Mouse (Mus musculus) frontal cortex, postnatal 14 days (tissue): ENCODE measurements around the gene Fam24b.

Source experiments
- DNase-seq, 2 experiments: peaks; one replicate each; pipeline ENCODE4 v3.0.0; 2022; ENCODE audit warnings: low spot score in 2 of 2

The Fam24b gene

GRCm38 (mm10) chr7:131329416-131329815, at the start of gene Fam24b:
Gene Fam24b (minus strand): TSS chr7:131329516.
- DNase-seq = no peak

DNA sequence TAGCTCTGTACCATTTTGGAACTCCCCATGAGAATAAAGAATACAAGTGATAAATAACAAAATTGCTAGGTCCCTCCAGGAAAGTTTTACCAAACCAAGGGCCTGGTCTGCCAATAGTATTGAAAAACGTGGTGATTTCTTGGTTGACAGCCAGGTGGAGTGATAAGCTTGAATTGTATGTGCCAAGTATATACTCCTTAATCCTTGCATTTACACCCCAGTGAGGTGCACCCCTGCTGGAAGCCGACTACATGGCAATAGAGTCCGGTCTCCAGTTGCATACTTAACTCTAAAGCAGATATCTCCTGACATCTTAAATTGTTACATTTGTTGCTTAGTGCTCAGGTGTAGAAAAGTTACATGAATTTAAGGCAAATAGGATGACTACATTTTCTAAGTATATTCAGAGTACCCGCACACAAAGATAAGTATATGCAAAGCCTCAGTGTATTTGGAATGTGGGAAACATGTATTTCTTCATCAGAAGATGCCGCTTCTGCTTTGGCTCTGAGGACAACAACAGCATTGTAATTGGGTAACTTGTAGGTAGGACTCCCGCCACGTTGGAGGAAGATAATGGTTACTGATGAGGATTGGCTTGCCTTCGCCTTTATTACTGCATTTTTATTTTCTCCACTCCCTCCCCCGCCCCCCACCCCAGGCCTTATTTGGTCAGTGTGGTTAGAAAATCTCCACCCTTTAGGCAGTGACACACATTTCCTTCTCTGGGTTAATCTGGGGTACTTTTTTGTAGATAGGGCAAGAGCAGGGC, 42.8 kb upstream of the Fam24b start:
- no peak for DNase-seq

DNA sequence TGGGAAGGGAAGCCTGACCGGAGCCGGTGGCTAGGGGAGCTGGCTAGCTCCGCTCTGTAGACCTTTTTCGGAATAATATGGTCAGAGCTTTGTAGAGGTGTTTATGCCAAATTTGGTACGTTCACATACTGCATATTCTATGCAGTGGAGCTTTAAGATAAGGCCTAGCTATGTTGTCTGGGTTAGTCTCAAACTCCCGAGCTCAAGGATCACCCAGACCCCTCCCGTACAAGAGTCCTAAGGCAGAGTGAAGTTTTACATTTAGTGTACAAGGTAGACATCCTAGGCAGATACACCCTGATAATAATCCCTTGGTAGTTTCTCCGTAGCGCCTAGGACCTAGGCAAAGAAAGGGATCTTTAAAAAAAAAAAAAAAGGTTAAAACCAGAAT, 42.1 kb upstream of the Fam24b start:
- no peak for DNase-seq

GRCm38 (mm10) chr7:131370648-131371469, 41.5 kb upstream of the Fam24b start, which contains the start of gene Pstk:
Gene Pstk (plus strand): TSS chr7:131371141.
- DNase-seq = peak; percentile 74 to 83

DNA sequence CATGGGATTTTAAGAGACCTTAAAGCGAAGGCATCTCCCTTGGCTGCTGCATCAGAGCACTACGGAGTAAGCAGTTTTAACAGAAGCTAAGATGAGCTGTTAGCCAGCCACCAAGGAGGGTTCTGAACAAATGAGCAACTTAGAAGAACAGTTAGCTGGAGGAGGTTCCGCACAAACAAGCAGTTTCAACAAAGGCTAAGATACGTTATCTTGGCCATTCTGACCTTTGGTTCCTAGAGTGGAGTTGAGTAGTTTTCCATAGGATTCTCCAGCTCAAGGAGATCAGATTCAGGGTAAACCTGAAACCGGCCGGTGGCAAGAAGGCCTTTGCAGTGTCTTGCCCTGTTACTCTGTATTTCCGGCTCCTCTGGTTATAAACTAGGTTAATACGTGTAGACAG, 34.8 kb upstream of the Fam24b start:
- DNase-seq = no peak

DNA sequence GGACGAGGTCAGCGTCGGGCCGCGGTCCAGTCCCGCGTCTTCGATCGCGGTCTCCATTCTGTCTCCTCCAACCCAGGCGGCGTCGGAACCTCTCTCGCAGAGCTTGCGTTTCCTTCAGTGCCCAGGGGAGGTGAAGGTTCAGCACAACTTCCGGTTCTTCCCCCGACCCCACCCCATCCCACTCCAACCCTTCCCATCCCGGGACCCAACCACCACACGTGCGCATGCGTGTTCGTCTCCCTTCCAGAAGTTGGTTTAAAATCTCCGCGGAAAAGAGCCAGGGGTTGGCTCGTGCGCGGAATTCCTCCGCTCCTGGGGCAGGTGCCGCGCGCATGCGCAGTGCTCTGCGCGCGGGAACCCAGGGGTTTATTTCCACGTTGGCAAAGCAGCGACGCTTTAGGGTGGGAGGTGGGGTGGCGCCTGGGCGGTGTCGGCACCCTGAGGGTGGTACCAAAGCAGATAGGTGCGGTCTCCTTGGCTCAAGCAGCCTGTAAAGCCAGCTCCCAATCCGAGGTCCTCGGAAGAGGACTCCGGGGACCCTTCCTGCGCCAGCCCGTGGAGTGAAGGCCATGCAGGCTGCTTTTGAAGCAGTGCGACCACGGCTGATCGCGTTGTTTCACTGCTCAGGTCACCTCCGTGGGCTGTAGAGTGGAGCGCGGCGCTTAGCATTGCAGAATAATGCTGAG, 33.4 kb upstream of the Fam24b start, which contains the start of gene 2310057M21Rik:
Gene 2310057M21Rik (minus strand): TSS at position 145 of the 686 bp plus-strand sequence.
- peak; percentile 89 to 91 for DNase-seq

DNA sequence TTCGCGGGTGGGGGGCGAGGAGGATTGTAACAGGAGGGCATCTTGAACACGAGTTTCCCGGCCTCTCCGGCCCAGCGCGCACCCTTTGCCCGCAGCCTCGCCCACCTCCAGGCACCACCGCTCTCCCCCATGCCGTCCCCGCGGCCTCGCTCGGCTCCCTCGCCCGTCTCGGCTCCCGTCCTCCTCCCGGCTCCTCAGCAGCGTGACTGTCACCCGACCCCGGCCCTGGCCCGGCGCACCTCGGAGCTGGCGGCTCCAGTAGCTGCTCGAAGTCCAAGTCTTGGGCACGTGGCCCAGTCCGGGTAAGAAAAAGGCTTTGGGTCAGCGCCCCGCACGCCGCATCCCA, 32.9 kb upstream of the Fam24b start:
- DNase-seq = no peak

DNA sequence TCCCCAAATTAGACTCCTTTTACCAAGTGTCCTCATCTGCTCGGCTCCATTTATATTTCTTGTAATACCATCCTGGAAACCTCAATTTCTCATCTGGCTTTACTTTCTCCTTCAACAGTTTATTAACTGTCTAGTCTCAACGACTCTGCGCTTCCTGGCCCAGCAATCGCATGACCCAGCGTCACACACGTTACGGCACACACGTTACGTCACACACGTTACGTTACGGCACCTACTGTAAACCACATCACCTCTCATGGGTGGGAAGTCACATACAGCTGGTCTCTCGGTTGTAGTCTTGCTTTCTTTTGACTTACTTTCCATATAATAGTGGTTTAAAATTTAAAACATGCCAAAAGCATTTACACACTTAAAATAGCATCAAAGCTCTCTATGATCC, 26.8 kb upstream of the Fam24b start:
- DNase-seq = no peak

DNA sequence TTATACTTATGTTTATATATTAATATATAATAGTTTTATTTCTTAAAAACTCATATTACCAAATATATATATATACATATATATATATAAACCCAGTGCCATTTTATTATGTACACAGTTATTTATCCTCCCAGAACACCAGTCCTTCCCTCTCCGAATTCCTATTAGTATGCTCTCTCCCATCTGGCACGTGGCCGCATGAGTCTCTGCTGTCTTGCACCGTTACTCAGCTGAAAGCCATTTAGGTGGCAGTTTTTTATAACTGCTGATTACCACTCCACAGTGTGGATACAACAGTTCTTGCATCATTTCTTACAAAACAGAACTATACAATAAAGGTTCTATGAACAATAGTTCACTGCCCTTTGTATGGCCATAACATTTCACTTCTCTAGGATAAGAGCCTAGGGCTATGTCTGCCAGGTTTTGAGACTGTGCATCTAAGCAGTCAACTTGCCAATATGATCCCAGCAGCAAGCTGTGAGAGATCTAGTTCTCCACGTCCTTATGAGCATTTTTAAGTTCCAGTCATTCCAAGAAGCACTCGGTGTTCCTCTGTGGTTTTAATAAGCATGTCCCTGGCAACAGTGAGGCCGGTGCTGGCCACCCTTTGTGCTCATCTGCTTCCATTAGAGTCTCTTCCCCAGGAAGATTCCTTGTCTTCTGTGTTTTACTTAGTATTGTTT, 16.7 kb upstream of the Fam24b start:
- DNase-seq = no peak

GRCm38 (mm10) chr7:131337502-131338068, 8.3 kb upstream of the Fam24b start:
- no peak for DNase-seq

GRCm38 (mm10) chr7:131333564-131333963, 4.2 kb upstream of the Fam24b start, which contains the start of gene Fam24a:
Gene Fam24a (plus strand): TSS chr7:131333864.
- DNase-seq = no peak

DNA sequence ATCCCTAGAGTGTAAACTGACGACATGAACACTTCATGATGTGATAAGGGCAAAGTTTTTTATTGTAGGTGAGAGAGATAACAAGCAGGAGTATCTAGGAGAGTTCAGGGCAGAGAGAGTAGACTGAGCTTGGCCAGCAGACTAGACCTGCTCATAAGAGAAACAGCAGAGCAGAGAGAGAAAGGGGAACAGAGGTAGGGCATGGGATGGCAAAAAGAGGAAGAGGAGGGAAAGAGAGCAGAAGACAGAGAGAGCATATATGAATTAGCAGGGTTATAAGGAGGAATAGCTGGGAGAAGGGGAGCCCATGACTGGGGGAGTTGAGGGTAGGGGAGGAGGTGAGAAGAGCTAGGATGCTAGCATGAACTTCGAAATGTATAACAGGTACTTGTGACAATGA, 2.4 kb upstream of the Fam24b start:
- no peak for DNase-seq

DNA sequence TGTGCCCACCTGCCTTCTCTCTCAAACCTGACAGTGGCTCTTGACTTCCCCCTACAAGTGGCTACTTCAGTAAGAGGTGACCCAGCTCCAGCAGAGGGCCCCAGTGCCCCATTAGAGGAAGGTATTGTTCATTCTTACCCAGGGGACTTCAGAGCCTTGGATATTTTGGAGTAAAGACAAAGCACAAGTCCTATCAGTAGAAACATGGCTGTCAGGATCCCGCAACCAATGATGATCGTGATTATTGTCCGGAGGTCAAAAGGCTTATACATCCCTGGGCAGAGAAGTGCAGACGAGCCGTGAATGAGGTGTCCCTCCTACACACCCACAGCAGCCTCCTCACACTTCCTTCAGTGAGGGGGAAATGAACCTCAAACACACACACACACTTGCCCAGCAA, 2.3 kb downstream of the Fam24b start:
- no peak for DNase-seq

GRCm38 (mm10) chr7:131322192-131322591, 7.1 kb downstream of the Fam24b start, which contains the start of gene Cuzd1:
Gene Cuzd1 (minus strand): TSS chr7:131322292.
- DNase-seq = no peak

DNA sequence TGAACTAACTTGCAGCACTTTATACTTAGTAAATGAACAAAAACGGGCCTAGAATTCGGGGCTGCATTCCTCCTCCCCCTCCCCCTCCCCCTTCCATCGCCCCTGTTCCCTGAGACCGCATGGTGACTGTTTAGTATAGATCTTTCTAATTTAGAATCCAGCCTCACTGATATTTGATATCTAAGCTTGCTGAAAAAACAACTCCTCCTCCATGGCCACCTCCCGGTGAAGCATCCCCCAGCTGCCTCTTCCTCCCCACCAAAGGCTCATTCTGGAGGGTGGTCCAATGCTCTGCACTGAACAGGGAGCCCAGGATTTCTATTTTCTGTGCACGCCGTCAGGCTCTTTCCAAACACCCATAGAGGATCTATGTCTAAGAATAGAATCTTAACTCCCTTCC, 11.0 kb downstream of the Fam24b start:
- DNase-seq = no peak

GRCm38 (mm10) chr7:131317587-131317986, 11.7 kb downstream of the Fam24b start:
- DNase-seq = no peak

DNA sequence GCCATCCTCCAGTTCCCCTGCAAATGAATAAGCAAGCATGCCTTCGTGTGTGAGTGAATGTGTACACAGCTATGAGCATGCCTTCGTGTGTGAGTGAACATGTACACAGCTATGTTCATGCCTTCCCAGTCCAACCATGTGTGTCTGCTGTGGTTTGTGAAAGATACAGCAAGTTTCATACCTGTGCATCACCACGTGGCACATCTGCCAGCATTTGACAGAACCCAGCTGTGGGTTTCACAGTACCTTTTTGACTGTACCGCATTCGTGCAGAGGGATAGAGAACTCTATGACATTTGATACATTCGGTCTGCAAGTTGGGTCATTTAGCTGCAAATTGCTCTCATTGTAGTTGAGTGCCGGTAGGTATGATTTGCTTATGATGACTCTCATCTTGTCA, 14.8 kb downstream of the Fam24b start:
- no peak for DNase-seq

- no peak for DNase-seq
Measured at GRCm38 (mm10) chr7:131306733-131307132, 22.6 kb downstream of the Fam24b start.

GRCm38 (mm10) chr7:131303340-131303739, 26.0 kb downstream of the Fam24b start:
- no peak for DNase-seq

- DNase-seq = no peak
Measured at GRCm38 (mm10) chr7:131297151-131297550, 32.2 kb downstream of the Fam24b start.
